Mouse (Mus musculus): ENCODE measurements around the gene Dctd. TPM values are rescaled to one million over a fixed set of nuclear protein-coding genes. Genes with fewer than 3 reads are reported as not detected.

Gene Dctd
- polyA plus RNA-seq, 1 experiment from 2014 or later = 22.6 TPM

DNA sequence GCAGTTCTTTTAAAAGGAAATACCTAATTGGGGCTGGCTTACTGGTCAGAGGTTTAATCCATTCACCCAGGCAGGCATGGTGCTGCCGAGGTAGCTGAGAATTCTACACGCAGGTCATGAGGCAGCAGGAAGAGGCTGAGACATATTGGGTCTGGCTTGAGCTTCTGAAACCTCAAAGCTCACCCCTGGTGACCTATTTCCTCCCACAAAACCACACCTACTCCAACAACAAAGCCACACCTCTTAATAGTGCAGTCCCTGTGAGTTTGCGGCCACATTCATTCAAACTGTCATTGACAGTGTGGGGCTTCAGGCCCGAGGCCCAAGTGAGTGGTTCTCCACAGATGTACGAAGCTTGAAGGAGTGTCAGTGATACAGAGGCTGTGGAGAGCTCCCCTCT, 34.4 kb downstream of the Dctd start:
- H3K4me3 ChIP-seq (replicated peaks; ENCODE audit: low read length) = no peak overlapping the region
- 83% methylated on average over 5 of the region's 5 CpGs for WGBS
- no peaks in the 10 kb centered on the region for H3K9me3 ChIP-seq (replicated peaks; ENCODE audit: control insufficient read depth, low read length)
- H3K4me2 ChIP-seq (ENCODE audit: low read depth, low read length) = no peak overlapping the region
- H3K36me3 ChIP-seq (ENCODE audit: control insufficient read depth, insufficient read depth, low read length) = 0 out of 2 replicates have a peak, but pooled peaks cover 7% of the 10 kb centered on the region
- H3K27me3 ChIP-seq (ENCODE audit: control insufficient read depth, insufficient read depth, low read length) = no peaks in the 10 kb centered on the region
- no peaks in the 10 kb centered on the region for H3K4me1 ChIP-seq (ENCODE audit: control insufficient read depth, insufficient read depth, low read length)
- no peak overlapping the region for H3K27ac ChIP-seq (ENCODE audit: low read length)
- H3K9ac ChIP-seq (ENCODE audit: low read length) = no peak overlapping the region
- no peak for ATAC-seq (ENCODE audit: insufficient read depth, low FRiP score)

DNA sequence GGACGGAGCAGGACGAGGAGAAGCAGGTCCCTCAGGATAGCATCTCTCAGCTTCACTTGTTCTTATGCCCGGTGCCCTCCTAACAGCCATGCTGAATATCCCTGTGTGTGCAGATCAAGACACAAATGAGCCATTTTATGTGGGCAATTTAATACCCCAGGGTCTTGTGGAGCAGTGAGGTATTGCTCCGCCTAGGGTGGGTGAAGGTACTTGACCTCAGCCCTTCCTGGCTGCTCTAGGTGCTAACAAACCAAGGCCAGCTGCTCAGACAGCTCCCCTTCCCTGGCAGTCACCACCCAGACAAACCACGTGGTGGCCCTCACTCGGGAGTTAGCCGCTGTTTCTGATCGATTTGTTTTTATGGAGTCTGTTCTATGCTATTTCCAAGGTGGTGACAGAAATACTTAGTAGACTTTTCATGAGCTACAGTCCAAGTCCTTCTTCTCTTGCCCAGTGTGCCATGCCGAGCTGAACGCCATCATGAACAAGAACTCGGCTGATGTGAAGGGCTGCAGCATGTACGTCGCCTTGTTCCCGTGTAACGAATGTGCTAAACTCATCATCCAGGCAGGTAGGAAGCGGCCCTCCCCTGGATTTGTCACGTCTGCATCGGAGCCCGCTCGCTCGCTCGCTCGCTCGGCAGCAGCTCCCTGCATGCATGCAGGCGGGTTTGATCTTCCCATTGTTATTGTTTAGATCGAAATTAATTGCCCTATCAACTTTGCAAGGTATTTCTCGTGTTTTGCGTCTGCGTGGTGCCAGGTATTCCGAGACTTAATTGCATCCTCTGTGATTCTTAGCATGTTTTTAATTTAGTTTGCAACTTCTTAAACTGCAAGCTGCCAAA, 38.1 kb downstream of the Dctd start:
- Histone ChIP-seq H3K9ac (ENCODE audit: low read length) (no peak overlapping the region), H3K4me1 (ENCODE audit: control insufficient read depth, insufficient read depth, low read length) (no peaks in the 10 kb centered on the region), H3K36me3 (ENCODE audit: control insufficient read depth, insufficient read depth, low read length) (no peaks in the 10 kb centered on the region), H3K4me2 (ENCODE audit: low read depth, low read length) (no peak overlapping the region), H3K4me3 (replicated peaks; ENCODE audit: low read length) (no peak overlapping the region), H3K9me3 (replicated peaks; ENCODE audit: control insufficient read depth, low read length) (no peaks in the 10 kb centered on the region), H3K27me3 (ENCODE audit: control insufficient read depth, insufficient read depth, low read length) (no peaks in the 10 kb centered on the region), H3K27ac (ENCODE audit: low read length) (no peak overlapping the region)
- ATAC-seq (ENCODE audit: insufficient read depth, low FRiP score) = no peak
- WGBS = 85% methylated on average over 30 of the region's 30 CpGs

DNA sequence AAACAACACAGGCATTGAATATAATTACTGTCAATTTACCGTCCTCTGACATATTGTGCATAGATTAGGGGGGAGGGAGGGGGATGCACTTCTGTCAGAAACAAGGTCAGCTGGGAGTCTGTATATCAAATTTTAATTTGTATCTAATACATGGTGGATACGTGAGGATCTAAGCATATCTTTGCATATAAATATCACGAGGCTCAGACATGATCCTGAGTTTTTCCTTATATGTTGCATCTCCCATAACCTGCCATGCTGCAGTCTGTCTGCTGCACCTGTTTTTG, 38.7 kb downstream of the Dctd start:
- WGBS = 86% methylated on average over 3 of the region's 3 CpGs
- Histone ChIP-seq H3K4me3 (replicated peaks; ENCODE audit: low read length) (no peak overlapping the region), H3K9me3 (replicated peaks; ENCODE audit: control insufficient read depth, low read length) (no peaks in the 10 kb centered on the region), H3K27ac (ENCODE audit: low read length) (no peak overlapping the region), H3K36me3 (ENCODE audit: control insufficient read depth, insufficient read depth, low read length) (no peaks in the 10 kb centered on the region), H3K4me1 (ENCODE audit: control insufficient read depth, insufficient read depth, low read length) (no peaks in the 10 kb centered on the region), H3K27me3 (ENCODE audit: control insufficient read depth, insufficient read depth, low read length) (no peaks in the 10 kb centered on the region), H3K9ac (ENCODE audit: low read length) (no peak overlapping the region), H3K4me2 (ENCODE audit: low read depth, low read length) (no peak overlapping the region)
- no peak for ATAC-seq (ENCODE audit: insufficient read depth, low FRiP score)

DNA sequence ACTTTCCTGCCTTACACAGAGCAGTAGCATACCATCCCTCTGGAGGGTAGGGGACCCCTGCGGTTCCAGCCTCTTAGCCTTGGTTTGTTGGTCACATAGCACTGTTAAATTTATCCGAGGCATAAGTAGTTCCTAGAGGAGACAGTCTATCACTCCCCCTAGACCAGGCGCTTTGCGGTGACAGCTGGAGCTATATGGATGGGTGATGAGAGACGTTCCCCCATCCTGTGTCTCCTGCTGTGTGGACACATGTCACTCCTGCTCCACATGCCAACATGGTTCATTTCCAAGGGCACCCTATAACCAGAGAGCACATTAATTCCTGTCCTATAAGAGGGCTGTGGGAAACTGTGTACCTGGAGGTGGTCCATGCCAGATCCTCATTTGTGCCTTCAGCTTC, 42.1 kb downstream of the Dctd start:
- no peak overlapping the region for H3K4me3 ChIP-seq (replicated peaks; ENCODE audit: low read length)
- H3K4me2 ChIP-seq (ENCODE audit: low read depth, low read length) = no peak overlapping the region
- no peaks in the 10 kb centered on the region for H3K36me3 ChIP-seq (ENCODE audit: control insufficient read depth, insufficient read depth, low read length)
- no peak overlapping the region for H3K27ac ChIP-seq (ENCODE audit: low read length)
- no peak overlapping the region for H3K9ac ChIP-seq (ENCODE audit: low read length)
- H3K27me3 ChIP-seq (ENCODE audit: control insufficient read depth, insufficient read depth, low read length) = no peaks in the 10 kb centered on the region
- no peaks in the 10 kb centered on the region for H3K4me1 ChIP-seq (ENCODE audit: control insufficient read depth, insufficient read depth, low read length)
- no peak for ATAC-seq (ENCODE audit: insufficient read depth, low FRiP score)
- no peaks in the 10 kb centered on the region for H3K9me3 ChIP-seq (replicated peaks; ENCODE audit: control insufficient read depth, low read length)
- WGBS = 91% methylated on average over 5 of the region's 5 CpGs

DNA sequence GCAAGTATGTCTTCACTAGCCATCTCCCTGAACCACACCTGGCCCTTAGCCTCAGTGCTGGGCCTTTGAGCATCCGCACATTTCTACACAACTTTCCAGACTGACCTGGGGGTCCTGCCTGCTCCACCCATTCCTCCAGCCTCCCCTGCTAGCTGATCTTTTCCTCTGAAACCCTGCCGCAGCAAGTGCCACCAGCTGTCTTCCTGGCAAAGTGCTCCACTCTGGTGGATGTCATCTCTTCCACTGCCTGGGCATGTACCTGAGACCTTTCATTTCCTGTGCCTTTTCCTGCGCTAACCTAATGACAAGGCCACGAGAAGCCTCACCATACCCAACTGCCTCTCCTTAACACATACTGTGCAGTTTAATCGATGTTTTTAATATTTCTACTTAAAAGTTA, 46.9 kb downstream of the Dctd start:
- WGBS = 78% methylated on average over 5 of the region's 5 CpGs
- no peaks in the 10 kb centered on the region for H3K36me3 ChIP-seq (ENCODE audit: control insufficient read depth, insufficient read depth, low read length)
- H3K4me1 ChIP-seq (ENCODE audit: control insufficient read depth, insufficient read depth, low read length) = no peaks in the 10 kb centered on the region
- no peak overlapping the region for H3K9ac ChIP-seq (ENCODE audit: low read length)
- no peak overlapping the region for H3K27ac ChIP-seq (ENCODE audit: low read length)
- no peak overlapping the region for H3K4me3 ChIP-seq (replicated peaks; ENCODE audit: low read length)
- no peak for ATAC-seq (ENCODE audit: insufficient read depth, low FRiP score)
- H3K4me2 ChIP-seq (ENCODE audit: low read depth, low read length) = no peak overlapping the region
- H3K27me3 ChIP-seq (ENCODE audit: control insufficient read depth, insufficient read depth, low read length) = no peaks in the 10 kb centered on the region
- no peaks in the 10 kb centered on the region for H3K9me3 ChIP-seq (replicated peaks; ENCODE audit: control insufficient read depth, low read length)

DNA sequence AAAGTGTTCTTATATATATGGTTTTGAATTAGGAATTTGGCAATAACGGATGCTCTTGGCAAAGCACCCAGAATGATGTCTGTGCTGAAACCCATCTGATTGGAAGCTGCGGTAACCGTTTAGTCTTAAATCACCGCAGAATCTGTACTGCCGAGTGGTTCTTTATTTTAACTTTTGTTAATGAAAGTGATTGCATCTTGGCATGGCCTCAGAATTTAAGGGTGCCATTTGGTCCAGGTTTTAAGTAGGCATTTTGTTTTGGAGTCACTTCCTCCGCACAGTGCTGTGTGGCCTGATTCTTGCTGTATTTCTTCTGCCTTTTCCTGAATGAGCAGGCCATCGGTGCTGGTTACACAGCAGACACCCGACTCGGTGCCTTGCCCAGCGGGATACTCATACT, 47.6 kb downstream of the Dctd start:
- H3K27me3 ChIP-seq (ENCODE audit: control insufficient read depth, insufficient read depth, low read length) = no peaks in the 10 kb centered on the region
- H3K4me2 ChIP-seq (ENCODE audit: low read depth, low read length) = no peak overlapping the region
- WGBS = 73% methylated on average over 10 of the region's 10 CpGs
- no peak overlapping the region for H3K9ac ChIP-seq (ENCODE audit: low read length)
- ATAC-seq (ENCODE audit: insufficient read depth, low FRiP score) = no peak
- no peaks in the 10 kb centered on the region for H3K9me3 ChIP-seq (replicated peaks; ENCODE audit: control insufficient read depth, low read length)
- H3K4me1 ChIP-seq (ENCODE audit: control insufficient read depth, insufficient read depth, low read length) = no peaks in the 10 kb centered on the region
- no peaks in the 10 kb centered on the region for H3K36me3 ChIP-seq (ENCODE audit: control insufficient read depth, insufficient read depth, low read length)
- H3K4me3 ChIP-seq (replicated peaks; ENCODE audit: low read length) = no peak overlapping the region
- no peak overlapping the region for H3K27ac ChIP-seq (ENCODE audit: low read length)

DNA sequence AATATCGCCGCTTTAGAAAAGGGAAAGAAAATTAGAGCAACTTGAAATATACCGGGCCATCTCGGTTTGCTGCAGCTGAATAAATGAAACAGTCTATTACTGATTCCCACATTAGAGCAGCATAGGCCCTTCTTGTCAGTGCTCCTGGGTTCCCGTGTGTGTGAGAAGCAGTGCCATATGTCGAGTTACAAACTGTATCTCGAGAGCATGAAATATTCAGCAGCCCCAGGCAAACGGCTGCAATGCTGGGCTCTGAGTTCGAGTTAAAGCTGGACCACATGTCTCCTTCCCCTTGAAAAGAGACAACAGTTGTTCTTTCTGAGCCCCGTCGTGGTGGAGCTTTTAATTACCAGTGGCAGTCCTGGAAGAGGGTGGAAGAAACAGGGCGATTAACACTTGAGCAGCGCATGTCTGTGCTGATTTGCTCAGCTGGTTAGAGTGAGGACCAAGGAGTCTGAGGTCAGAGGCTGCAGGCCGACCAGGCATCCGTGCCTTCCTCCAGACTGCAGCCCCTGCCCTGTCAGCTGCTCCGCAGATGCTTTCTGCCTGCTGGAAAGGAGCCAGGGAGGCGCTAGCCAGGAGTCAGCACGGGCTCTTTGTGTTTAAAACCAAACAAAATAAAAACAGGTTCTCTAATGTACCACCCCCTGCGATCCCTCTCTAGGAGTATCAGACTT, 53.3 kb downstream of the Dctd start:
- Histone ChIP-seq H3K9ac (ENCODE audit: low read length) (no peak overlapping the region), H3K4me1 (ENCODE audit: control insufficient read depth, insufficient read depth, low read length) (peaks cover 8% of the 10 kb centered on the region; the same call in 1 of the 2 replicates), H3K36me3 (ENCODE audit: control insufficient read depth, insufficient read depth, low read length) (no peaks in the 10 kb centered on the region), H3K4me2 (ENCODE audit: low read depth, low read length) (no peak overlapping the region), H3K27ac (ENCODE audit: low read length) (no peak overlapping the region), H3K4me3 (replicated peaks; ENCODE audit: low read length) (no peak overlapping the region), H3K27me3 (ENCODE audit: control insufficient read depth, insufficient read depth, low read length) (no peaks in the 10 kb centered on the region), H3K9me3 (replicated peaks; ENCODE audit: control insufficient read depth, low read length) (no peaks in the 10 kb centered on the region)
- whole genome bisulfite sequencing = 39% methylated on average over 19 of the region's 19 CpGs
- 0 out of 2 replicates have a peak, but pooled peaks have one; percentile 45 for ATAC-seq (ENCODE audit: insufficient read depth, low FRiP score)

DNA sequence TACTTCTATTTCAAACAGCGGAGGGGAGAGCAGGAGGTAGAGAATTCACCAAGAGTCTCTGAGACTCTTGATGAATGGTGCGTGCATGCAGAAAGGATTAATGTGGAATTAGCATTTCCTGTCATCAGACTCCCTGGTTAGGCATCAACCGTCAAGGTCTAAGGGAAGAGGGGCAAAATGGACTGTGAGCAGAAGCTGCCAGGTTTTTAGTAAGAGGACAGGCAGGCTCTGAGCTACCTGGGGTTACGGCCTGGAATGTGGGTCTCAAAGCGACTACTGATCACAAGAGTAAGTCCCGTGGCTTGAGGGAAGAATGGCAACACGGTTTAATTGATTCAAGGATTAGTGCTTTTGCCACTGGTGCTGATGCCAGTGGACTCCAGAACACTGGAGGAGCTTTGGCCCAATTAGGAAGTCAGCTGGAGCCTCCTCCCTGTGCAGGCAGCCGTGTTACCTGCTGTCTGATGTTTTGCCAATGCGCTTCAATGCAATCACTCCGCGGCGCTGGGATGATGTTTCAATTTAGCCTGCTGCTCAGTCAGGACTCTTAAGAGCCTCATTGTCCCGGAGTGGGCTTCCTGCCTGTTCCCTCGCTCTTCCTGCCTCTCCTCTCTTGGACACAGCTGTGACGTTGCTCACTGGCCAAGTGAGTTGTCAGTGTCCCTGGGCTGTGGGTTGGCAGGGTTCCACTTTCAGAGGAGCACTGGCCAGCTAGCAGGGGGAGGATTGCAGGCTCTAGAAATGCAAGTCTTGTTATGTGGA, 54.6 kb downstream of the Dctd start:
- Histone ChIP-seq H3K4me3 (replicated peaks; ENCODE audit: low read length) (no peak overlapping the region), H3K9ac (ENCODE audit: low read length) (no peak overlapping the region), H3K4me1 (ENCODE audit: control insufficient read depth, insufficient read depth, low read length) (peaks cover 8% of the 10 kb centered on the region; the same call in 1 of the 2 replicates), H3K9me3 (replicated peaks; ENCODE audit: control insufficient read depth, low read length) (no peaks in the 10 kb centered on the region), H3K27ac (ENCODE audit: low read length) (no peak overlapping the region), H3K4me2 (ENCODE audit: low read depth, low read length) (peak overlapping the region; percentile 2), H3K36me3 (ENCODE audit: control insufficient read depth, insufficient read depth, low read length) (no peaks in the 10 kb centered on the region), H3K27me3 (ENCODE audit: control insufficient read depth, insufficient read depth, low read length) (no peaks in the 10 kb centered on the region)
- ATAC-seq (ENCODE audit: insufficient read depth, low FRiP score) = peak; percentile 89
- 30% methylated on average over 15 of the region's 15 CpGs for WGBS

DNA sequence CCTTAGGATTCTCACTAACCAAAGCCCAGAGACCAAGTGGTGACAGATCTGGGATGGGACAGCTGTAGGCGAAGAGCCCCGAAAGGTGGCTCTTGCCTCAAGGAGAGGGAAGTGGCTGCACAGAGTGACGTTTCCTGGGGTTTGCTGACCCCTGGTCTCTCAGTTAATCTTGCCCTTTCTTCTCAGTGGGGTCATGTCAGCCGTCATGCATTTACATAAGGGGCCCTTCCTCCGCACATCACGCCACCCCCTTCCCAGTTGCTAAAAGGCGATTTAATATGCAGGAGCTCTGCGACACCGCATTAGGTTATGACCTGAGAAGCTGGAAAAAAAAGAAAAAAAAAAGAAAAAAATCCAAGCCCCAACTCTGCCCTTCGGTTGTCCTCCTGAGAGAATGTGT, 58.8 kb downstream of the Dctd start:
- Histone ChIP-seq H3K4me2 (ENCODE audit: low read depth, low read length) (no peak overlapping the region), H3K27me3 (ENCODE audit: control insufficient read depth, insufficient read depth, low read length) (no peaks in the 10 kb centered on the region), H3K9ac (ENCODE audit: low read length) (no peak overlapping the region), H3K36me3 (ENCODE audit: control insufficient read depth, insufficient read depth, low read length) (no peaks in the 10 kb centered on the region), H3K27ac (ENCODE audit: low read length) (no peak overlapping the region), H3K9me3 (replicated peaks; ENCODE audit: control insufficient read depth, low read length) (no peaks in the 10 kb centered on the region), H3K4me3 (replicated peaks; ENCODE audit: low read length) (no peak overlapping the region), H3K4me1 (ENCODE audit: control insufficient read depth, insufficient read depth, low read length) (0 out of 2 replicates have a peak, but pooled peaks cover 5% of the 10 kb centered on the region)
- WGBS = 55% methylated on average over 10 of the region's 10 CpGs
- no peak for ATAC-seq (ENCODE audit: insufficient read depth, low FRiP score)

All from stomach, embryonic 16.5 days (tissue).